Mouse (Mus musculus) lung, embryonic 14.5 days (tissue): ENCODE measurements around the gene Spef1. TPM values are rescaled to one million over a fixed set of nuclear protein-coding genes. Genes with fewer than 3 reads are reported as not detected.
A peak's percentile ranks its signal among the peaks of the same experiment; 100 is the strongest.

Experiments
- ATAC-seq: fragments of 200-750 bp; cut with Nextera tagmentation; 2 replicates; pipeline ENCODE4 v1.8.0; 2017; ENCODE audit warnings: mild to moderate bottlenecking, moderate TSS enrichment, moderate library complexity; ENCODE audit not compliant: insufficient read depth
- DNase-seq: peaks from one replicate; pipeline ENCODE4 v3.0.0-alpha.2; 2015
- H3K27ac ChIP-seq: fragments of 300-500 bp; sonication (generic); 2 replicates; pipeline ENCODE4 v1.5.1; 2014; ENCODE audit warnings: low read depth, mild to moderate bottlenecking, moderate library complexity
- H3K27me3 ChIP-seq: fragments of 300-500 bp; sonication (generic); 2 replicates; pipeline ENCODE4 v1.6.1; 2014; ENCODE audit warnings: low read length, control low read depth; ENCODE audit not compliant: insufficient read depth
- H3K36me3 ChIP-seq: fragments of 300-500 bp; sonication (generic); 2 replicates; pipeline ENCODE4 v1.6.1; 2014; ENCODE audit warnings: control low read depth; ENCODE audit not compliant: insufficient read depth
- H3K4me1 ChIP-seq: fragments of 300-500 bp; sonication (generic); 2 replicates; pipeline ENCODE4 v1.6.1; 2014; ENCODE audit warnings: antibody characterized with exemption, control low read depth; ENCODE audit not compliant: insufficient read depth
- H3K4me2 ChIP-seq: fragments of 300-500 bp; sonication (generic); 2 replicates; pipeline ENCODE4 v1.6.1; 2014; ENCODE audit warnings: mild to moderate bottlenecking
- H3K4me3 ChIP-seq: fragments of 300-500 bp; sonication (generic); 2 replicates; pipeline ENCODE4 v1.5.1; 2014; ENCODE audit warnings: low read depth, low read length
- H3K9ac ChIP-seq: fragments of 300-500 bp; sonication (generic); 2 replicates; pipeline ENCODE4 v1.6.1; 2014
- H3K9me3 ChIP-seq: fragments of 300-500 bp; sonication (generic); 2 replicates; pipeline ENCODE4 v1.6.1; 2016; ENCODE audit warnings: low read depth, low read length, control low read depth
- CTCF ChIP-seq: IDR thresholded peaks from 2 replicates; pipeline ENCODE4 v1.5.1; 2016; ENCODE audit warnings: antibody characterized with exemption, low read depth
- WGBS: fragments of 180-500 bp; shearing (Covaris S2); extraction: QIAGEN DNeasy Blood & Tissue Kit; methylation state at CpG from one replicate; pipeline ENCODE4 v1.1.7; 2014; 5-methylcytosine and 5-hydroxymethylcytosine counted together
- polyA plus RNA-seq: library from polyadenylated mRNA; unstranded; fragments of >200 nt; fragmentation: Nextera tagmentation; extraction: Ambion mirVana; gene quantifications from 2 replicates; pipeline ENCODE4 v1.2.1, GENCODE M21; 2014

Gene Spef1
- polyA plus RNA-seq, 1 experiment from 2014 or later = 5.7 TPM

GRCm38 (mm10) chr2:131211026-131211615 lies 24.0 kb upstream of the Spef1 start:
- no peaks in the 10 kb centered on the region for H3K27me3 ChIP-seq
- no peak for DNase-seq
- no peak for ATAC-seq
- H3K4me3 ChIP-seq = peak overlapping the region; percentile 64
- peak overlapping the region; percentile 91 for H3K27ac ChIP-seq
- no peaks in the 10 kb centered on the region for H3K9me3 ChIP-seq
- H3K9ac ChIP-seq = peak overlapping the region; percentile 71
- H3K36me3 ChIP-seq = peaks cover 11% of the 10 kb centered on the region; the same call in 1 of the 2 replicates
- WGBS = 56% methylated on average over 9 of the region's 9 CpGs
- peak overlapping the region; percentile 79 for H3K4me2 ChIP-seq
- TF ChIP-seq CTCF = no peak
- peaks cover 8% of the 10 kb centered on the region for H3K4me1 ChIP-seq

- DNase-seq (peak; percentile 97), ATAC-seq (peak; percentile 97)
- Histone ChIP-seq H3K36me3 (peaks cover 11% of the 10 kb centered on the region; the same call in 1 of the 2 replicates), H3K4me2 (peak overlapping the region; percentile 79), H3K27me3 (no peaks in the 10 kb centered on the region), H3K4me1 (peaks cover 8% of the 10 kb centered on the region), H3K27ac (peak overlapping the region; percentile 91), H3K4me3 (peak overlapping the region; percentile 64), H3K9me3 (no peaks in the 10 kb centered on the region), H3K9ac (peak overlapping the region; percentile 71)
- TF ChIP-seq CTCF = peak; percentile 96
- WGBS = under 1% methylated on average over 50 of the region's 50 CpGs
Observed at GRCm38 (mm10) chr2:131209969-131210792, 23.1 kb upstream of the Spef1 start.

- 75% methylated on average over 4 of the region's 4 CpGs for WGBS
- ATAC-seq (no peak), DNase-seq (no peak)
- Histone ChIP-seq H3K27me3 (no peaks in the 10 kb centered on the region), H3K9ac (peak overlapping the region; percentile 71), H3K27ac (peak overlapping the region; percentile 91), H3K4me2 (peak overlapping the region; percentile 79), H3K4me1 (peaks cover 15% of the 10 kb centered on the region), H3K36me3 (peaks cover 11% of the 10 kb centered on the region; the same call in 1 of the 2 replicates), H3K9me3 (no peaks in the 10 kb centered on the region), H3K4me3 (peak overlapping the region; percentile 64; the same call in 1 of the 2 replicates)
- TF ChIP-seq CTCF = no peak
Observed at GRCm38 (mm10) chr2:131209125-131209795, 22.2 kb upstream of the Spef1 start.

GRCm38 (mm10) chr2:131208356-131208755 lies 21.3 kb upstream of the Spef1 start:
- Histone ChIP-seq H3K27ac (no peak overlapping the region), H3K9ac (no peak overlapping the region), H3K4me3 (no peak overlapping the region), H3K27me3 (no peaks in the 10 kb centered on the region), H3K36me3 (peaks cover 10% of the 10 kb centered on the region; the same call in 1 of the 2 replicates), H3K4me1 (peaks cover 15% of the 10 kb centered on the region), H3K9me3 (no peaks in the 10 kb centered on the region), H3K4me2 (no peak overlapping the region)
- no peak for ATAC-seq
- WGBS = 79% methylated on average over 2 of the region's 2 CpGs
- no peak for DNase-seq
- TF ChIP-seq CTCF = no peak

- Histone ChIP-seq H3K9ac (no peak within 1 kb of the TSS), H3K4me1 (peaks cover 15% of the 10 kb centered on the region), H3K27ac (no peak within 1 kb of the TSS), H3K9me3 (no peaks in the 10 kb centered on the region), H3K4me3 (no peak within 1 kb of the TSS), H3K36me3 (no peaks in the 10 kb centered on the region), H3K27me3 (no peaks in the 10 kb centered on the region), H3K4me2 (no peak within 1 kb of the TSS)
- no peak for ATAC-seq
- 69% methylated on average over 4 of the region's 4 CpGs for WGBS
- no peak for DNase-seq
- no peak for TF ChIP-seq CTCF
Observed at GRCm38 (mm10) chr2:131206778-131207177, 19.7 kb upstream of the Spef1 start, which contains the start of gene Ap5s1. Gene Ap5s1, plus strand, starts transcription at chr2:131207078.

- H3K27me3 ChIP-seq = no peaks in the 10 kb centered on the region
- H3K27ac ChIP-seq = no peak overlapping the region
- H3K4me3 ChIP-seq = no peak overlapping the region
- no peaks in the 10 kb centered on the region for H3K36me3 ChIP-seq
- no peaks in the 10 kb centered on the region for H3K9me3 ChIP-seq
- TF ChIP-seq CTCF = no peak
- WGBS = 64% methylated on average over 8 of the region's 8 CpGs
- ATAC-seq = no peak
- no peak overlapping the region for H3K4me2 ChIP-seq
- no peak for DNase-seq
- peaks cover 13% of the 10 kb centered on the region for H3K4me1 ChIP-seq
- no peak overlapping the region for H3K9ac ChIP-seq
Observed at GRCm38 (mm10) chr2:131205521-131206182, 18.6 kb upstream of the Spef1 start.
